Mouse (Mus musculus) bone marrow, adult 2 months (tissue): ENCODE data around the gene Krt80. TPM values are rescaled to one million over a fixed set of nuclear protein-coding genes. Genes with fewer than 3 reads are reported as not detected.

Source experiments
- H3K27ac ChIP-seq: fragments of 200-500 bp; 2 replicates; pipeline ENCODE4 v1.5.1; 2012; ENCODE audit warnings: low read depth, mild to moderate bottlenecking, control low read depth, inconsistent platforms, low read length; ENCODE audit not compliant: control insufficient read depth, poor library complexity, insufficient read depth
- H3K4me1 ChIP-seq: fragments of 200-500 bp; 2 replicates; pipeline ENCODE4 v1.6.1; 2011; ENCODE audit warnings: low read length; ENCODE audit not compliant: control insufficient read depth, insufficient read depth
- H3K4me3 ChIP-seq: fragments of 200-500 bp; replicated peaks from 2 replicates; pipeline ENCODE3; 2011; ENCODE audit warnings: mild to moderate bottlenecking, low read depth, low read length, control low read depth; ENCODE audit not compliant: control insufficient read depth
- CTCF ChIP-seq: fragments of 200-500 bp; IDR thresholded peaks from 2 replicates; pipeline ENCODE4 v1.5.1; 2011; ENCODE audit warnings: low read length, control low read depth; ENCODE audit not compliant: control insufficient read depth, insufficient read depth
- POLR2A ChIP-seq: fragments of 200-500 bp; IDR thresholded peaks from 2 replicates; pipeline ENCODE4 v1.6.1; 2011; ENCODE audit warnings: low read depth, mild to moderate bottlenecking, control low read depth, low read length, borderline replicate concordance; ENCODE audit not compliant: control insufficient read depth
- WGBS: fragments of 180-500 bp; shearing (Covaris S2); methylation state at CpG from one replicate; pipeline ENCODE4 v1.1.7; 2018; 5-methylcytosine and 5-hydroxymethylcytosine counted together
- polyA plus RNA-seq: library from polyadenylated mRNA; stranded (reverse); fragments of >200 nt; gene quantifications from 2 replicates; pipeline ENCODE4 v1.2.4, GENCODE M21; 2011; ENCODE audit warnings: low replicate concordance; ENCODE audit not compliant: missing spikeins, insufficient read depth, insufficient read length

Gene Krt80
- polyA plus RNA-seq, 1 experiment: 3.5 TPM

DNA sequence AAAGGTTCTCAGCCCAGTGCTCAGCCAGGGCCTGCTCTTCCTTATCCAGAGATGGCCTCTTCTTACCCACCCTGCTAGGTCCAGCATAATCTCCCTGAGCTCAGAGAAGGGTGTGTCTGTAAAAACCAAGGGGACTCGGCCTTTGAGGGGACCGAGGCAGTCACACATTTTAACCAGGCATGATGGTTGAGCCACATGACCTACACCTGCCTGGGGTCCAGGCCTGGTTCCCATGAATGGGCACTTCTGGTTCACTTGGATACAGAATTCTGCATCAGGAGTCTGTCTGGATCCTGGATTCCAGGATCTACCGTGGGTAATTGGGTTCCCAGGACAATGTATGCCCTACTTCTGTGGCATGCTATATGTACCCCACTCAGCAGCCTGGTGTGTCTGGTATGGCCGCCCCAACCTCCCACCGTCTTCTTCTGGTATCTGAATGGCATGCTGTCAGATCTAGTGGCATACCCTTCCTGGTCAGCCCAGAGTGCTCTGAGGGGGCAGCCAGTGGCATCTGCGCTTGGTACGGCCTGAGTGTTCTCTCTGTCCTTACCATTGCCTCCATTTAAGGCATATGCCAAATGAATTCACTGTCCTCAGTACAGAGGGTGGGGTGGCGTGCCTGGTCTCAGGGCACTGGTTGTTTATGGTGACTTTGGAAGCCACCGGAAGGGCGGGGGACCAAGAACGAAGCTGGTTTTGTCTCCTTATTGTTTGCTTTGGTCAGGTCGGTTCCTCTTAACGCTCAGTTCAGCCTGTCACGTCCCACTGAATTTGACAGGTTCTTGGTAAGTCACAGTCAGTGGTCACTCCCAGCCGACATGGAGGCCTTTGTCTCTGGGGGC lies 1.4 kb upstream of the Krt80 start:
- TF ChIP-seq POLR2A: no peak
- no peak for TF ChIP-seq CTCF
- no peak overlapping the region for H3K4me3 ChIP-seq
- 63% methylated on average over 15 of the region's 15 CpGs for WGBS
- H3K27ac ChIP-seq: peak overlapping the region; percentile 86
- peaks cover 12% of the 10 kb centered on the region for H3K4me1 ChIP-seq

DNA sequence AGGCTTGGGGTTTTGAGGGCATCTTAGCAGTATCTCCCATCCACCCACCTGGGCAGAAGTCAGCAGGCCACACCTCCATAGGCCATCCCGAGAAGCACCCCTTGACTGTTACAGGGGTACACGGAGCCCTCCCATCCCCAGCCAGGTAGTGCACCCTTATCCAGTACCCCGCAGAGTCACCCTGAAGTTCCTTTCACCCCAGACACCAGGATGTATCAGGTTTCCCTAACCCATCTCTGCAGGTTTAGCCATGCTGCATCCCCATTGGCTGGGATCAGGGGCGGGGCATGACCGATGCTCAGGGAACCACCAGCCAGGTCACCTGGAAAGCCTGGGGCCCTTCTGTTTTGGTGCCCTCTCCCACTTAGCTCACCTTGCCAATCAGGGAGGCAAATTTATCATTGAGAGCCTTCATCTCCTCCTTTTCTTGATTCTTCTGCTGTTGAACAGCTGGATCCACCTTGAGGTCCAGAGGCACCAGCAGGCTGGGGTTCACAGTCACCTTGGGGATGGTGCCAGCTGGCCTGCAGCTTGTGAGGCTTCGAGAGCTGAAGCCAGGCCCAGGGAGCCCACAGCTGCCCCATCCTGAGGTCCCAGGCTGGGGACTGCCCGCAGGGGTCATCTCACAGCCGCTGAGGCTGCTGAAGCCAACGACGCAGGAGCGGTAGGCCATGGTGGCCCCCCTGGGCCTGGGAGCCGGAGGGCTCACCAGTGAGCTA lies 421 bp downstream of the Krt80 start:
- H3K27ac ChIP-seq: no peak overlapping the region
- no peak overlapping the region for H3K4me3 ChIP-seq
- H3K4me1 ChIP-seq: peaks cover 11% of the 10 kb centered on the region
- TF ChIP-seq POLR2A (no peak), CTCF (no peak)
- WGBS: 81% methylated on average over 12 of the region's 12 CpGs

DNA sequence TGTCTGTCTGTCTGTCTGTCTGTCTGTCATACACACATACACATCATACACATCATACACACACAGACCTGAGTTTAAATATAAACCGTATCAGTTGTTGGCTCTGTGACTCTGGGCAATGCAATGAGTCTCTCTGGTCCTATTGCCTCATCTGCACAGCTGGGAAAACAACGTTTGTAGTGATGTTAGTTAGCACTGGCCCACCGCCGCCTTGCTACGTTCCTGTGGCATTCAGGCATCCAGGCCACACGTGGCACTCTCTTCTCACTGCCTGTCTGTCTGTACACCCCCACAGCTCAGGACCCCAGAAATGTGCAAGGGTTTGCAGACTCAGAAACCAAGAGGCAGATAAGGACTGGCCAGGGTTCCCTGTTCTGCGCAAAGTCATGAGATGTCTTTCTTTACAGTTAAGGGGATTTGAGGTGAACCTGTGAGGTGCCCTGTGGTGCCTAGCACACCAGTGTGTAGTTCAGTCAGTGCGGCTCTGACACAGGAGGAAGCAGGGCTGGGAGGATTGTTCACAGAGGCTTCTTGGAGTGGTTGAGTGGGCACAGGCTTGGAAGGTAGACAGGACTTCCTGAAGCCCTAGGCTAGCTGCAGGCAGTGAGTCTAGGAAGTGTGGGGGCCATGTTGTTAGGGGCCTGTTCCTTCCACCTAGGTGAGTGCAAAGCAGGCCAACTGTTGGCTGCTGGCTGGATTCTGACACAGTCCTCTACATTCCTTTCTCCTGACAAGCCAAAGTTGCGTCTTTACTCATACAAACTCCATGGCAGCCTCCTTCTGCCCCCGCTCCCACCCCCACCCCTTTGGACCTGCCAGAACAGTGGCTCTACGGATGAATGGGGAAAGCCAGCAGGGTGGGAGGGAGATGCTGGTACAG lies 1.2 kb downstream of the Krt80 start:
- no peak overlapping the region for H3K4me3 ChIP-seq
- TF ChIP-seq CTCF: no peak
- 51% methylated on average over 11 of the region's 11 CpGs for WGBS
- H3K4me1 ChIP-seq: peaks cover 11% of the 10 kb centered on the region
- H3K27ac ChIP-seq: peak overlapping the region; percentile 6; the same call in 1 of the 2 replicates

DNA sequence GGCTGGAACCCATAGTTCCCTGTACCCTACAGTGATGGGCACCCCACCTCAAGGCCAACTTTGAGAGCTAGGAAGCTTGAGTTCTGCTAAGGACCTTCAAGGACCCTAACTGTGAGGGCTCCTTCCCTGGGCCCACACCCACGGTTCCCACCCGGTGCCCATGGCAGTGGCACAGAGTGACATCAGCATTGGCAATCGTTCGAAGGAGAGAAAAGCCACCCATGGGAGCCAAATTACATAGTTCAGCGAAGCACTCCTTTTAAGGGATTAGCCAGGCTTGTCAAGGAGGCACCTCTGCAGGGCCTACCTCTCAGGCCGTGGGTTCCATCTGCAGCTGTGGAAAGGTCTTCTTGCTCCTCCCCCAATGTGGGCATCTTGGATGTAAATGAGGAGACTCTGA lies 1.9 kb downstream of the Krt80 start:
- Histone ChIP-seq H3K4me1 (peaks cover 11% of the 10 kb centered on the region), H3K4me3 (no peak overlapping the region), H3K27ac (peak overlapping the region; percentile 4)
- TF ChIP-seq POLR2A: no peak
- 62% methylated on average over 6 of the region's 6 CpGs for WGBS

DNA sequence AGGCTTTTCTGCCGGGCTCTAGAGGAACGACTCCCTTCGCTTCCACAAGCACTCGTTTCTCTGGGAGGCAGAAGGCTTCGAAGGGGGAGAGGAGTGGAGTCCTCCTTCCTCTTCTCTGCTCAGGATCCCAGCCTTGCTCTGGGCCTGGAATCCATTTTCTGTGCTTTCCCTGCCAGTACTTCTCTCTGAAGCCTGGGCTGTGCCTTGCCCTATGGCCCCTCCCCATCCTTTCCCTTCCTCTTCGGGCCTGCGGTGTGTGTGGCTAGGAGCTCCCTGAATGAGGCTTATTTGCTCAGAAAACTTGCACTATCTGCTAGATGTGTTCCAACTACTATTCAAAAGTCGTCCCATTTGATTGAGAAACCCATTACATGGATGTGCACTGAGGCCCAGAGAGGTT lies 2.5 kb downstream of the Krt80 start:
- no peak for TF ChIP-seq CTCF
- TF ChIP-seq POLR2A: no peak
- WGBS: 39% methylated on average over 8 of the region's 8 CpGs
- Histone ChIP-seq H3K4me3 (peak overlapping the region; percentile 24), H3K4me1 (peaks cover 10% of the 10 kb centered on the region), H3K27ac (peak overlapping the region; percentile 52)

DNA sequence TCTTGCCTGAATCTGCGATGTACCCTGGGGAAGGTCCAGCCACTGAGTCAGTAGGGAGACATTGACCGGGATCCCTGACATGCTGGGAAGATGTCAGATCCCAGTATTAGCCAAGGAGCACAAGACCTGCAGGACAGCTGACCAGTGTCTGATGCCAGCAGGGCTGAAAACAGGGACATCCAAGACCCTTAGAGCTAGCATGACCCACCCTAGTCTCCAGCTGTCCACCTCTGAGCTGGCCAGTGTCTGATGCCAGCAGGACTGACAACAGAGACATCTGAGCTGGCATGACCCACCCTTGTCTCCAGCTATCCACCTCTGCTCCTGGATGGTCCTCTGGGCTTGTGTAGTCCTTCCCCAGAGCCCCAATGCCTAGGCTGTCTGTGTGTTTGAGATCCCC lies 3.0 kb downstream of the Krt80 start:
- Histone ChIP-seq H3K4me1 (peaks cover 10% of the 10 kb centered on the region), H3K4me3 (peak overlapping the region; percentile 24), H3K27ac (peak overlapping the region; percentile 52)
- WGBS: 86% methylated on average over 2 of the region's 2 CpGs
- TF ChIP-seq CTCF (no peak), POLR2A (no peak)

DNA sequence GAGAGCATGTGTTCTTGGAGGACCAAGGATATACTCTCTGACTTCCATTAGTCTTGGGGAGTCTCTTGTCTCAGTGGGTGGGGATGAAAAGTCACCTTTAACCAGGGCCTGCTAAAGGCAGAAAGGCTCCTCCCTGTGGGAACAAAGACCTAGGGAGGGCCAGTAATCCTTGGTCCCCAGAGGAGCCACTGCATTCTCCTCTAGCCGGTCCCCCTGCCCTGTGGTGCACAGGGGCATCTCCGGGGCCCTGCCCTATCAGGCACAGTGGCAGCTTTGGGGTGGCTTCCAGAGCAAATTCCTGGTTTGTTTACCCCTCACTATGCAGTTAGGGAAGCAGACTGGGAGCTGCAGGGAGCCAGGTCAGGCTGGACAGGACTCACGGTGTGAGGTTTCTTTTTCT lies 3.5 kb downstream of the Krt80 start:
- TF ChIP-seq CTCF (no peak), POLR2A (no peak)

DNA sequence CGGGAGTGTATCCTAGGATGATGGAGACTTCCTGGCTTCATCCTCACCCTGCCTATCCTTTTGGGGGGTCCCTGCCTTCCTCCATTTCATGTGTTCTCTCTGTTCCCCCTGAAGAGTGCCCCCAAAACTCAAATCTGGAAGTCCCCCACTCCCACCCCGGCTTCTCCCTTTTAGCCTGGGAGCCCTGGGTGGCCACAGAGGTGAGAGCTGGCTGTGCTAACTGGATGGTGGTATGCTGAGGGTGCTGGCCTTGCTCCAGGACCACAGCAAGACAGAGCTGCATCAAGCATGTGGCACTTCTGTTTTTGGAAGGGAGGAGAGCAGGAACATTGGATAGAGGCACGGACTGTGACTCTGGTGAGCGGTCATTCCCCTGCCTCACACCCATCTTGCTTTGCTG lies 4.2 kb downstream of the Krt80 start:
- no peak for TF ChIP-seq CTCF
- no peak for TF ChIP-seq POLR2A
- no peak overlapping the region for H3K27ac ChIP-seq
- 41% methylated on average over 4 of the region's 4 CpGs for WGBS
- H3K4me1 ChIP-seq: peaks cover 6% of the 10 kb centered on the region
- no peak overlapping the region for H3K4me3 ChIP-seq

More for the DNA sequence above, 3.5 kb downstream of the Krt80 start:
- H3K27ac ChIP-seq: no peak overlapping the region
- no peak overlapping the region for H3K4me3 ChIP-seq
- 82% methylated on average over 3 of the region's 3 CpGs for WGBS
- peaks cover 8% of the 10 kb centered on the region for H3K4me1 ChIP-seq
